Mouse (Mus musculus) urinary bladder, postnatal 0 days (tissue): ENCODE results near the gene Olfr951. TPM values are rescaled to one million over a fixed set of nuclear protein-coding genes. Genes with fewer than 3 reads are reported as not detected.

Experiments
- polyA plus RNA-seq: library from polyadenylated mRNA; unstranded; fragments of >200 nt; fragmentation: Nextera tagmentation; extraction: Ambion mirVana; gene quantifications from 2 replicates; pipeline ENCODE4 v1.2.1, GENCODE M21; 2015

Olfr951 gene
- polyA plus RNA-seq, result not detected in 2 replicates

DNA sequence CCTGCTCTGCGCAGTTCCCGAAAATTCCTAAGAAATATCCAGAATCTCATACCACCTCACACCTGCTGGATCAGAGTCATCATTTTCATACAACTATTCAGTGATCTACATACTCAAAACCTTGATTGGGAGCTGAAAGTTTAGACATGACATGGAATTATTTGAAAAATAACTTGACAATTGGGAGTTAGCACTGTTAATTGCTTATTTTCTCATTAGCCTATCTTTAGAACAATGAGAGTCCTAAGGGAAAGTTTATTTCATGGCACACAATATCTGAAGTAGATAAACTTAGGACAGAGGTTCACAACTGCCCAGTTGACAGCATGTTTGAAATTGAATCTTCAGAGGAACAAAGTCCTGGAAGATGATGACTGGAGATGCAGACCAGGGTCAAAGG lies at the start of gene Olfr951:
Olfr951 (plus strand) TSS at position 301 of the 400 bp plus-strand sequence.

GRCm38 (mm10) chr9:39427048-39427447 lies 39.8 kb downstream of the Olfr951 start, which contains the start of gene Olfr952:
Gene Olfr952, minus strand, starts transcription at chr9:39427148.

Other genes with a start within 250 kb of the Olfr951 start
- not detected in 2 replicates for gene Olfr943, start 221.1 kb upstream of the Olfr951 start, polyA plus RNA-seq
- gene Olfr944, start 185.5 kb upstream of the Olfr951 start, polyA plus RNA-seq, result not detected in 2 replicates
- not detected in 2 replicates for gene Olfr1537, start 137.4 kb upstream of the Olfr951 start, polyA plus RNA-seq
- gene Olfr945, start 110.6 kb upstream of the Olfr951 start, polyA plus RNA-seq, result not detected in 2 replicates
- gene Olfr948, start 61.4 kb upstream of the Olfr951 start, polyA plus RNA-seq, result not detected in 2 replicates
- gene Olfr952, start 39.7 kb downstream of the Olfr951 start, polyA plus RNA-seq, result not detected in 2 replicates
- gene Olfr954, start 69.3 kb downstream of the Olfr951 start, polyA plus RNA-seq, result not detected in 2 replicates
- gene Olfr955, start 84.5 kb downstream of the Olfr951 start, polyA plus RNA-seq, result not detected in 2 replicates
- gene Olfr44, start 106.6 kb downstream of the Olfr951 start, polyA plus RNA-seq, result not detected in 2 replicates
- not detected in 2 replicates for gene Olfr957, start 128.4 kb downstream of the Olfr951 start, polyA plus RNA-seq
- not detected in 2 replicates for gene Olfr958, start 166.6 kb downstream of the Olfr951 start, polyA plus RNA-seq
- gene Olfr959, start 188.2 kb downstream of the Olfr951 start, polyA plus RNA-seq, result not detected in 2 replicates
- 16.3 and 17.9 TPM in 2 replicates for gene AW551984, start 217.0 kb downstream of the Olfr951 start, polyA plus RNA-seq
- not detected in 2 replicates for gene Olfr148, start 223.2 kb downstream of the Olfr951 start, polyA plus RNA-seq
- not detected in 2 replicates for gene Olfr960, start 234.0 kb downstream of the Olfr951 start, polyA plus RNA-seq